Mouse (Mus musculus): ENCODE measurements around the gene Lst1. TPM values are rescaled to one million over a fixed set of nuclear protein-coding genes. Genes with fewer than 3 reads are reported as not detected.
A peak's percentile ranks its signal among the peaks of the same experiment; 100 is the strongest.

The Lst1 gene
- polyA plus RNA-seq, 2 experiments from 2014 or later = 5.4 to 13.4 TPM

GRCm38 (mm10) chr17:35205380-35205769 lies 17.1 kb upstream of the Lst1 start:
- ATAC-seq = no peak

GRCm38 (mm10) chr17:35204494-35205379 lies 16.5 kb upstream of the Lst1 start, which contains the start of gene Lta:
Gene Lta (minus strand): TSS chr17:35205351.
- peak; percentile 55 for ATAC-seq

- ATAC-seq = no peak
These were observed 14.2 kb upstream of the Lst1 start for GRCm38 (mm10) chr17:35202442-35202841.

GRCm38 (mm10) chr17:35201787-35202186 lies 13.5 kb upstream of the Lst1 start, which contains the start of gene Tnf:
Gene Tnf (minus strand): TSS chr17:35202007.
- peak; percentile 6 for ATAC-seq

- ATAC-seq = no peak
These were observed 12.9 kb upstream of the Lst1 start for GRCm38 (mm10) chr17:35201128-35201527.

- ATAC-seq = peak; percentile 70
These were observed 12.2 kb upstream of the Lst1 start for GRCm38 (mm10) chr17:35200398-35200797.

- ATAC-seq = no peak
These were observed 10.7 kb upstream of the Lst1 start for GRCm38 (mm10) chr17:35198946-35199345.

- no peak for ATAC-seq
These were observed 9.8 kb upstream of the Lst1 start for GRCm38 (mm10) chr17:35198029-35198428.

GRCm38 (mm10) chr17:35197126-35197525 lies 8.9 kb upstream of the Lst1 start:
- ATAC-seq = no peak

GRCm38 (mm10) chr17:35196321-35196641 lies 8.0 kb upstream of the Lst1 start:
- no peak for ATAC-seq

GRCm38 (mm10) chr17:35195631-35196320 lies 7.5 kb upstream of the Lst1 start:
- ATAC-seq = peak; percentile 30

- ATAC-seq = no peak
These were observed 6.8 kb upstream of the Lst1 start for GRCm38 (mm10) chr17:35194844-35195630.

- peak; percentile 68 for ATAC-seq
These were observed 5.9 kb upstream of the Lst1 start, which contains the start of gene Ltb for GRCm38 (mm10) chr17:35193881-35194843. Gene Ltb (plus strand): TSS chr17:35194439.

GRCm38 (mm10) chr17:35192924-35193323 lies 4.7 kb upstream of the Lst1 start:
- ATAC-seq = no peak

GRCm38 (mm10) chr17:35191723-35192122 lies 3.5 kb upstream of the Lst1 start:
- ATAC-seq = no peak

GRCm38 (mm10) chr17:35190096-35190495 lies 1.9 kb upstream of the Lst1 start:
- ATAC-seq = peak; percentile 64

GRCm38 (mm10) chr17:35189186-35189585 lies 947 bp upstream of the Lst1 start:
- no peak for ATAC-seq

- ATAC-seq = no peak
These were observed 894 bp downstream of the Lst1 start for GRCm38 (mm10) chr17:35187345-35187744.

- ATAC-seq = peak; percentile 50
These were observed 1.6 kb downstream of the Lst1 start for GRCm38 (mm10) chr17:35186681-35187080.

GRCm38 (mm10) chr17:35185639-35186611 lies 2.3 kb downstream of the Lst1 start:
- ATAC-seq = peak; percentile 21

Data from activated CD4-positive, CD25-positive, alpha-beta regulatory T cell, adult 4 months (primary cell).